Mouse (Mus musculus) liver, adult (tissue): Measurements from ENCODE around the gene Spock1.

ENCODE experiments used
- GATA4 ChIP-seq: IDR thresholded peaks from 2 replicates; pipeline ENCODE4 v1.6.1; 2014; ENCODE audit warnings: mild to moderate bottlenecking, low read length; ENCODE audit not compliant: insufficient replicate concordance

The Spock1 gene

GRCm38 (mm10) chr13:57733521-57733920 lies 174.6 kb downstream of the Spock1 start:
- no peak for TF ChIP-seq GATA4

- no peak for TF ChIP-seq GATA4
Observed at GRCm38 (mm10) chr13:57732251-57732650, 175.9 kb downstream of the Spock1 start.

DNA sequence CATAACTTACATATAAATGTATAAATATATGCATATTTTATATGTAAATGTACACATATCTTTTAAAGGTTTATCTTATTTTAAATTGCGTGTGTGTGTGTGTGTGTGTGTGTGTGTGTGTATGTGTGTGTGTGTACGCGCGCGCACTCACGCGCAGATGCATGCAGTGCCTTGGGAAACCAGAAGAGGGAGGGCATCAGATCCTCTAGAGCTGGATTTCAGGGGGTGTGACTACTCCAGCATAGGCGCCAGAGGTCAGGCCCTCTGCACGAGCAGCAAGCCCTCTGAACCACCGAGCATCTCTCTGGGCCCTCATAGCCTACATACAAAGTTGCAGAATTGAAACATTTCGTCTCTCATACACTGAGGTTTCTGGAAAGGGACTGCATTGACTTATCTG lies 180.4 kb downstream of the Spock1 start:
- TF ChIP-seq GATA4, result no peak

GRCm38 (mm10) chr13:57726654-57727053 lies 181.5 kb downstream of the Spock1 start:
- TF ChIP-seq GATA4, result no peak

DNA sequence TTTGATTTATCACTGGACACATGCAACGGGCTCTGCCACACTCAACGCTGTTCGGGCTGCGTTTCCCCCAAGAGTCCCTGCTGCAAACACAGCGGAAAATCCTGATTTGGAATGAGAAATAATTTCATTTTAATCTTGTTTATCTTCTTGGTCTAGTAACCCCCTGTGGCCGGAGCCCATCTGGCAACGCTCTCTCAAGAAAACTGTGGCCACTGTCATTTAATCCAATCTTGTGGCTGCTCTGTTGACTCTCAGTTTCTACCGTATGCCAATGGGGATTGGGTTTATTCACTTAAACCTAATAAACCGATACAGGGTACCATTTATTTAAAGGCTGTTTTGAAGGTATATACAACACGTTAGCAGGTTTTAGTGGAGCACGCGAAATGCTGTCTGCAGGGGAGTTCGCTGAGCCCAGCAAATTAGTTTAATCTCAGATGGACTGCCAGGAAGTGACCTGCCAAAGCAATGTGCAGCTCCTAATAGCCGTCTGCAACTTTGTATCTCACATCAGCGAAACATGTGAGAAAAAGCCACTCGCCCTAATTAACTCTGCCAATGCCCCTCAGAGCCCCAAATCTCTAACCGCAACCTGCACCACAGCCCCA lies 185.7 kb downstream of the Spock1 start:
- TF ChIP-seq GATA4, result no peak

- no peak for TF ChIP-seq GATA4
Observed at GRCm38 (mm10) chr13:57721524-57722279, 186.4 kb downstream of the Spock1 start.

GRCm38 (mm10) chr13:57718087-57718486 lies 190.0 kb downstream of the Spock1 start:
- TF ChIP-seq GATA4, result no peak

DNA sequence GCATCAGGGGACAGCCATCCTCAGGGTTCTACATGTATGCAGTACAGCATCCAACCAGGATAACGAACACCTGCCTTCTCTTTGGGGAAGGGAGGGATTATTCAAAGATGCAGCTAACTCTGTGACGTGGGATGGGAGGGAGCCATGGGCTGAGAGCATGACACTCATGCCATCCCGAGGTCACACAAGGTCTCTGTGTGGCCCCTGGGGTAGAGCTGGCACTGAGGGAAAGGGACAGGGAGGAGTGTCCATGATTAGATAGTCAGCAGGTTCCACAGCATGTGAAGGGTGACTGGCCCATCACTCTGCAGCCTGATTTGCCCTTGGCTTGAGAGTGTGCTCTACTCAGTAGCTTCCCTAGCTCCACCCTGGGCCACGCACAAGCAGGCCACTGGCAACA lies 195.2 kb downstream of the Spock1 start:
- no peak for TF ChIP-seq GATA4

DNA sequence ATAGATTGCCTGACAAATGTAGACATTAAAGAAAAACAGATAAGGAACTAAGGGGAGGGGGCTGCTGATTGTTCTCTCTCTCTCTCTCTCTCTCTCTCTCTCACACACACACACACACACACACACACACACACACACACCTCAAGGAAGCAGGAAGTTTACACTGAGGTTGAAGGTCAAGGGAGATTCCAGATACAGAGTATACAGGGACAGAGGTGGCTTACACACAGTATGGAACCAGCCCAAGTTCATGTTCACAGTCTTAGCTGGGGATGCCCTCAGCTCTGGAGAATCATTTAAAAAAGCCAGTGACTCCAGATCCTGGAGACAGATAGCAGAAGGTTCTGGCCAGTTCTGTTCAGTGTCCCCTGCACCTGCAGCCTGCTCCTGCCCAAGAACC lies 199.7 kb downstream of the Spock1 start:
- no peak for TF ChIP-seq GATA4

- no peak for TF ChIP-seq GATA4
Observed at GRCm38 (mm10) chr13:57702966-57703365, 205.2 kb downstream of the Spock1 start.

DNA sequence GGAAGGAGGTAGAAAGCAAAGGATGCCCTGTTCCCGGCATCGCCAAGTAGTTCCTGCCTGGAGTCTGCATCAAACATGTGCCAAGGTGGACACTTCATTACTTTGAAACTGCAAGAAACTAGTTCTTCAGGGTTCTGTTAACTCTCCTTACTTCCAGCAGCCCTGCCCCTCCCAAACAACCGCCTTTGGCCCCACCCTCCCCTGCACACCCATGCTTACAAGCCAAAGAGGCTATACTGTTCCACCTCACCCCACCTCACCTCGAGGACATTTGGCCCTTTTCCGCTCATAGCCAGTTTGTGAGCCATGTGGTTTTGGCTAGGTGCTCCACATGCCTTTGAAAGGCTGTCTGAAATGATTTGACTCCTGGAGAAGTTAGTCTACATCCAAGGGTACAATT lies 211.4 kb downstream of the Spock1 start:
- no peak for TF ChIP-seq GATA4

- no peak for TF ChIP-seq GATA4
Observed at GRCm38 (mm10) chr13:57688926-57689325, 219.2 kb downstream of the Spock1 start.

GRCm38 (mm10) chr13:57686437-57686836 lies 221.7 kb downstream of the Spock1 start:
- no peak for TF ChIP-seq GATA4

DNA sequence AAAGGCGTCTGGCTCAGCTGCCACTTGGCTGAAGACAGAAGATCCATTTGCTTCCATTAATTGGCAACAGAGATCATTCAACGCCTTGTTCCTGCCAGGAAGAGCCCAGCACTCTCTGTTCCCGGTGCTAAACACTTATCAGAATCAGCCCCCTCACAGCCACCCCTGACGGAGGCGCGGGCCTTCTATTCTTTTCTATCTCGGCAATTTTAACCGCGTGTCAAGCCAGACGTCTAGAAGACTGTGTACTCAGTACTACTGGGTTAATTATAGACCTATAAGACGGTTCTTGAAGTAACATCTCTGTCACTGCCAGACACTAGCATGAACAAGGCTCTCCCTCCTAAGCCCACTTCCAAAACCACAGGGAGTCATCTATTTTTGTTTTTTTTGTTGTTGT lies 222.9 kb downstream of the Spock1 start:
- TF ChIP-seq GATA4, result no peak

DNA sequence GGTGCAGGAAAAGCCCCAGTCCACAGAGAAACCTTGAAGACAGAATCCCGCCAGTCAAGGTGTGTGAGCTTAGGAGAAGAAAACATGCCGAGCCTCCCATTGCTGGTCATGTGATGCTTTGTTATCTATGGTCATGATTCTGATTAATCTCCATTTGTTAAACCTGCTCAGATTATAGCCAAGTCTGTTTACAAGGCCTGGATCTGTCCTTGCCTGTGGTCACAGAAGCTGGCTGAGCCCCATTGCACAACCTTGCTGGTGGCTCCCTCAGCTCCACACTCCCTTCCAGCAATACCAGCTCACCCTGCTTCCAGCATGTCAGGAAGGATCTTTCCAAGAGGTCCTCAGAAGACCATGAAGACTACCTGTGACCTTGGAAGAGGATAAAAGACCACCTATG lies 228.5 kb downstream of the Spock1 start:
- TF ChIP-seq GATA4, result no peak

GRCm38 (mm10) chr13:57676820-57677219 lies 231.3 kb downstream of the Spock1 start:
- no peak for TF ChIP-seq GATA4

DNA sequence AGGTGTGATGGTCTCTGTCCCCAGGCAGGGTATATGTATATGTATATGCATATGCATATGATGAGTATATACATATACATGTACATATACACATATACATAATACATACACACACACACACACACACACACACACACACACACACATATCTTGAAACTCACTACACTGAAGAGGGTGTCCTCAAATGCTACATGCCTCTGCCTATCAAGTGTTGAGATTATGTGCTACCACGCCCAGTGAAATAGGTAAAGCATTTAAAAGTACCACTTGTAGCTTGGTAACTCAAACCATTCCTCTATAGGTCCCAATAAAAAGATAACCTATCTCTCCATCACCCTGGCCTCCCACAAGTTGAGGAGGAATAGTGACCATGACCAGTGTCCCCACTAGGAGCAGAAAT lies 234.7 kb downstream of the Spock1 start:
- no peak for TF ChIP-seq GATA4

DNA sequence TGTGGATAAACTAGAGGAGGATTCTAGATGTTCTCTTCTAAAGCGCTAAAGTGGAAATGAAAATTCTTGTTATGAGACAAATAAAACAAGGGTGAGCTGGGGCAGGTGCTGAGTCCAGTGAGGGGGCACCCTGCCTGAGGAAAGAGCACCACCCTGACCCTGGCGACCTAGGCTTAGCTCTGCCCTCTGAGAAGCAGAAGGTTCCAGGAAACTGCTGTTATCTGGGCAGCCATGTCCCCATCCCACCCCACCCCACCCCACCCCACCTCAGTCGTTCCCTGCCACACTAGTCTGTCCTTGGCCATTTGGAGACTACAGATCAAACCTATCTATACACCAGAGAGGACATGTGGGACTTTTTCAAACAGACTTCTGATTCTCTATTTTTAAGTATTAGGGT lies 235.4 kb downstream of the Spock1 start:
- no peak for TF ChIP-seq GATA4

DNA sequence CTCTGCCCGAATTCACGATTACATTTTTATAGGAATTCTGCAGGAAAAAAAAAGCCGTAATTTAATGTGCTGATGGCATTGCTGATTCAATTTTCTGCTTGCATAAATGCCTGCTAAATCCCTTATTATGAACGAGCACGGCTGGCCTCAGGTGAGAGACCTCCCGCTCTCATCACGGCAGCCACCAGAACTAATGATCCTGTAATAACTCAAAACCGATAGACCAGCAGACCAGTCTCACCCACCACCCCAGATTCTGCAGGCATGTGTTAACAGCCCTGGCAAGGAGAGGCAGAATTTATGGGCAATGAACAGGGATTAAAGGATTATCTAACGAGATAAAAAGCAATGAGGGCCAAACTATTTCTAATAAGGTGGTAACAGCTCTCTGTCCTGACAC lies 236.2 kb downstream of the Spock1 start:
- TF ChIP-seq GATA4, result no peak
